Mouse (Mus musculus) CH12.LX (cell line): Measurements from ENCODE around the gene Foxn1. TPM values are rescaled to one million over a fixed set of nuclear protein-coding genes. Genes with fewer than 3 reads are reported as not detected.

Source experiments
- DNase-seq: peaks from one replicate; pipeline ENCODE4 v3.0.0-alpha.2; 2013; ENCODE audit errors: extremely low read depth
- H3K27ac ChIP-seq: 2 replicates; pipeline ENCODE4 v1.5.1; 2012; ENCODE audit warnings: low read depth, mild to moderate bottlenecking, control low read depth, moderate library complexity; ENCODE audit not compliant: insufficient read depth
- H3K27me3 ChIP-seq: replicated peaks from 2 replicates; pipeline ENCODE3; 2012; ENCODE audit warnings: inconsistent platforms
- H3K36me3 ChIP-seq, 2 experiments: replicated peaks in 1 of 2; 2 replicates each; pipeline versions ENCODE3 to v1.6.1; 2012; ENCODE audit warnings: inconsistent platforms in 1 of 2, low read length in 1 of 2, mild to moderate bottlenecking in 1 of 2, mixed read lengths in 1 of 2, moderate library complexity in 1 of 2; ENCODE audit not compliant: control insufficient read depth in 1 of 2, insufficient read depth in 1 of 2
- H3K4me1 ChIP-seq, 2 experiments: 2 replicates each; pipeline ENCODE4 v1.6.1; 2012; ENCODE audit warnings: inconsistent platforms in 1 of 2, moderate library complexity in 1 of 2; ENCODE audit not compliant: insufficient read depth in 2 of 2, control insufficient read depth in 1 of 2
- H3K4me2 ChIP-seq: 2 replicates; pipeline ENCODE4 v1.6.1; 2012; ENCODE audit warnings: low read depth, mild to moderate bottlenecking, control low read depth; ENCODE audit not compliant: poor library complexity, insufficient read depth, severe bottlenecking
- H3K4me3 ChIP-seq, 3 experiments: fragments of 150-350 bp in 1 of 3; sonication (generic) in 1 of 3; replicated peaks in 1 of 3; 2 replicates each; pipeline versions ENCODE3 to v1.5.1; 2011 to 2012; ENCODE audit warnings: low read depth in 2 of 3, low read length in 2 of 3, mild to moderate bottlenecking in 2 of 3, moderate library complexity in 2 of 3, control low read depth in 1 of 3, improper control_type of control experiment in 1 of 3, inconsistent platforms in 1 of 3, mixed read lengths in 1 of 3; ENCODE audit not compliant: poor library complexity in 1 of 3
- H3K79me2 ChIP-seq: replicated peaks from 2 replicates; pipeline ENCODE4 v1.6.1; 2012; ENCODE audit warnings: mild to moderate bottlenecking, moderate library complexity; ENCODE audit not compliant: control insufficient read depth, poor library complexity, insufficient read depth, severe bottlenecking; ENCODE audit errors: extremely low read depth
- H3K9ac ChIP-seq: 2 replicates; pipeline ENCODE4 v1.6.1; 2012; ENCODE audit warnings: low read depth, mild to moderate bottlenecking, control low read depth, moderate library complexity; ENCODE audit not compliant: insufficient read depth
- H3K9me3 ChIP-seq: replicated peaks from 2 replicates; pipeline ENCODE3; 2012; ENCODE audit warnings: low read length, inconsistent platforms, mixed read lengths
- BHLHE40 ChIP-seq: IDR thresholded peaks from 2 replicates; pipeline ENCODE4 v1.6.1; 2011; ENCODE audit warnings: mild to moderate bottlenecking, low read depth, low read length, improper control_type of control experiment
- CTCF ChIP-seq, 2 experiments: IDR thresholded peaks in 1 of 2; conservative IDR thresholded peaks in 1 of 2; 2 replicates each; pipeline ENCODE4 v1.5.1; 2011 to 2012; ENCODE audit warnings: low read depth in 2 of 2, low read length in 2 of 2, improper control_type of control experiment in 1 of 2, inconsistent platforms in 1 of 2, mild to moderate bottlenecking in 1 of 2, moderate library complexity in 1 of 2
- KAT2A ChIP-seq: IDR thresholded peaks from 2 replicates; pipeline ENCODE4 v1.6.1; 2012; ENCODE audit warnings: low read length, improper control_type of control experiment, inconsistent platforms; ENCODE audit not compliant: insufficient replicate concordance
- MAX ChIP-seq: IDR thresholded peaks from 2 replicates; pipeline ENCODE4 v1.6.1; 2011; ENCODE audit warnings: low read length, improper control_type of control experiment
- MEF2A ChIP-seq: IDR thresholded peaks from 2 replicates; pipeline ENCODE4 v1.6.1; 2014; ENCODE audit warnings: low read depth, mild to moderate bottlenecking, inconsistent platforms, low read length, improper control_type of control experiment, borderline replicate concordance
- NRF1 ChIP-seq: IDR thresholded peaks from 2 replicates; pipeline ENCODE4 v1.6.1; 2014; ENCODE audit warnings: low read depth, mild to moderate bottlenecking, inconsistent platforms, low read length, improper control_type of control experiment, moderate library complexity
- POLR2AphosphoS2 ChIP-seq: IDR thresholded peaks from 2 replicates; pipeline ENCODE4 v1.6.1; 2011; ENCODE audit warnings: low read depth, low read length, improper control_type of control experiment
- SIN3A ChIP-seq: IDR thresholded peaks from 2 replicates; pipeline ENCODE4 v1.6.1; 2012; ENCODE audit warnings: low read length, improper control_type of control experiment, inconsistent platforms
- USF1 ChIP-seq: IDR thresholded peaks from 2 replicates; pipeline ENCODE4 v1.6.1; 2014; ENCODE audit warnings: low read depth, mild to moderate bottlenecking, inconsistent platforms, low read length, improper control_type of control experiment
- USF2 ChIP-seq: conservative IDR thresholded peaks from 2 replicates; pipeline ENCODE4 v1.6.1; 2011; ENCODE audit warnings: low read depth, low read length, improper control_type of control experiment
- dilution Hi-C: fragments of 300-500 bp; cut with MboI; formaldehyde crosslinking; loops from 2 replicates; pipeline ENCODE4 v1.14.3; 2020; ENCODE audit warnings: low sequenced_read_pairs; ENCODE audit not compliant: extremely low pct_unique_long_range_greater_than_20kb, extremely low pct_ligation_motif_present
- in situ Hi-C: fragments of 300-500 bp; cut with MboI; formaldehyde crosslinking; loops from 3 replicates; pipeline ENCODE4 v1.14.3; 2019; ENCODE audit warnings: low sequenced_read_pairs, low pct_ligation_motif_present, low pct_unique_long_range_greater_than_20kb, mixed read lengths
- polyA plus RNA-seq: library from polyadenylated mRNA; unstranded; fragments of >175 nt; gene quantifications from 2 replicates; pipeline ENCODE4 v1.2.1, GENCODE M21; 2012; ENCODE audit warnings: low read depth; ENCODE audit not compliant: insufficient read length
- total RNA-seq, 2 experiments: library from RNA; depleted of rRNA; stranded (reverse); fragments of 300-350 nt in 1 of 2; fragments of >200 nt in 1 of 2; gene quantifications; 2 replicates each; pipeline ENCODE4 v1.2.3; 2012 to 2014

The Foxn1 gene
- total and polyA plus RNA-seq, 3 experiments = not detected

DNA sequence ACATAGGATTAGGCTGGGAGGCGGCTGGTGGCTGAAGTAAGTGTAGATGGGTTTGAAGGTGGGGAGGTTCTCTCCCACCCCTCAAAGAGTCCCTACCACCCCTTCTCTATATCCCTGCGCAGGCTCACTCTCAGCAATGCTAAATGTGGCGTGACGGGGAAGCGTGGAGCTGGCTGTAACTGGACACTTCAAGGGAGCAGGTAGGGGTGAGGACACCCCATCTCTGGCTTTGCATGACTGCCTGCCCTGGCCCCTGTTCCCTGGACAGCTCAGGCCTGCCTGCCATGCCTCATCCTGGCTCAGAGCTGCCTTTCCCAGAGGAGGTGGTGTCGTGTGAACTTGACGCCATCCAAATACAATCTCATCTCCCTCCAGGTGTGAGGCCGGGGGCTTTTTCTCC lies 12.2 kb downstream of the Foxn1 start:
- Histone ChIP-seq H3K9me3 (no peaks in the 10 kb centered on the region), H3K79me2 (no peaks in the 10 kb centered on the region), H3K36me3 (no peaks in the 10 kb centered on the region), H3K4me1 (peaks cover 2 to 18% of the 10 kb centered on the region in 2 experiments; a peak in 3 of 4 replicates), H3K27me3 (peaks cover 39% of the 10 kb centered on the region), H3K27ac (no peak overlapping the region), H3K9ac (no peak overlapping the region), H3K4me2 (no peak overlapping the region), H3K4me3 (no peak overlapping the region)
- no peak for DNase-seq
- TF ChIP-seq MAX (no peak), NRF1 (no peak), CTCF (conservative IDR thresholded peaks at IDR 0.05 in 1 of 2, IDR thresholded peaks at IDR 0.05 in 1 of 2; ENCODE audit: low read depth in 2 of 2, low read length in 2 of 2) (no peak), KAT2A (no peak), USF2 (no peak)
- in situ Hi-C loops = no loop called here
- dilution Hi-C loops = no loop called here

DNA sequence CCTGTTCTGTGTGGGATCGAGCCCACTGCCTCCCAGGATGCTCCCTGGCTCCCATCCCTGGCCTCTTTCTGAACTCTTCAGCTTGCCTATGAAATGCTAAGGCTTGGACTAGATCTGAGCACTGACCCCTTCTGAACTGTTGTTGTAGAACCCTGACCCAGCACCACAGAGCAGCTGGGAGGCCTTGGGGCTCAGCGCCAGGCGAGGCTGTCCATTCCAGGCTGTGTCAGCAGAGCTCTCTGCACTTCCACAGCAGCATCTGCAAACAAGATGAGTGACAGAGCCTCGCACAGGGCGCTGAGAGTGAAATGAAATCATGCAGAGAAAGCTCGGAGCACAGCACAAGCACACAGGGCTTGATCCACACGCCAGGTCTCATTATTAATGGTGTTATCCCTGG lies 13.7 kb downstream of the Foxn1 start:
- Histone ChIP-seq H3K27ac (no peak overlapping the region), H3K27me3 (peaks cover 41% of the 10 kb centered on the region), H3K4me1 (peaks cover 2 to 18% of the 10 kb centered on the region in 2 experiments; a peak in 3 of 4 replicates), H3K4me3 (no peak overlapping the region), H3K9me3 (no peaks in the 10 kb centered on the region), H3K4me2 (no peak overlapping the region), H3K79me2 (no peaks in the 10 kb centered on the region), H3K9ac (no peak overlapping the region), H3K36me3 (no peaks in the 10 kb centered on the region)
- dilution Hi-C loops = no loop called here
- TF ChIP-seq BHLHE40 = no peak
- TF ChIP-seq MEF2A = no peak
- TF ChIP-seq SIN3A = no peak
- no peak for DNase-seq
- in situ Hi-C loops = no loop called here

DNA sequence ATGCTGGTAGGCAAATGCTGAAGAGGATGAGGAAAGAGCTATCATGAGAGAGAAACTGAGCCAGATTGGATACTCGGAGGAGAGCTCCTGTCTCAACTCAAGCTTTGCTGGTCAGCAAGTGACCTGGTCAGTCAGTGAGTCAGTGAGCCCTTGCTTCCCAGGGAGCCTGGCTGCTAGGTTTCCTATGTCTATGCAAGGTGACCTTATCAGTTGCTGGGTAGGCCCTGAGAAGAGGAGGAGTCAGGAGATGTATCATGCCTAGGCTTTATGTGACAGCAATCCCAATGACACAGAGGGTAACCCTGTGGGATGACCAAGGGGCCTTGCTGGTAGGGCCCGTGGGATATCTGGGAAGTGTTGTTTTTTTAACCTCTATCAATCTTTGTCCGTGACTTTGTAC lies 14.2 kb downstream of the Foxn1 start:
- no peak overlapping the region for H3K4me2 ChIP-seq
- H3K79me2 ChIP-seq = no peaks in the 10 kb centered on the region
- in situ Hi-C loops (no loop called here), dilution Hi-C loops (no loop called here)
- H3K9me3 ChIP-seq = no peaks in the 10 kb centered on the region
- peaks cover 46% of the 10 kb centered on the region for H3K27me3 ChIP-seq
- H3K9ac ChIP-seq = no peak overlapping the region
- TF ChIP-seq POLR2AphosphoS2 = no peak
- TF ChIP-seq USF1 = no peak
- peaks cover 2 to 18% of the 10 kb centered on the region in 2 experiments; a peak in 3 of 4 replicates for H3K4me1 ChIP-seq
- no peak overlapping the region for H3K4me3 ChIP-seq
- no peaks in the 10 kb centered on the region for H3K36me3 ChIP-seq
- H3K27ac ChIP-seq = no peak overlapping the region
- no peak for DNase-seq
